Mouse (Mus musculus) heart, embryonic 14.5 days (tissue): ENCODE measurements at regions not wholly inside any gene's neighbourhood (a gene's known extent, or its start where the extent isn't known, plus 50 kb on each side); places are given as distances from the start of the nearest gene placed in this dataset.
A peak's percentile ranks its signal among the peaks of the same experiment; 100 is the strongest.

ENCODE experiments used
- ATAC-seq: fragments of 200-750 bp; cut with Nextera tagmentation; 2 replicates; pipeline ENCODE4 v1.8.0; 2017; ENCODE audit warnings: low read depth, moderate TSS enrichment; ENCODE audit not compliant: insufficient number of reproducible peaks, insufficient read depth, low FRiP score
- H3K27ac ChIP-seq, 2 experiments: fragments of 200-500 bp in 1 of 2; fragments of 300-500 bp in 1 of 2; sonication (generic) in 1 of 2; replicated peaks in 1 of 2; 2 replicates each; pipeline ENCODE4 v1.5.1; 2012 to 2014; ENCODE audit warnings: low read depth in 2 of 2, low read length in 2 of 2, control low read depth in 1 of 2, mild to moderate bottlenecking in 1 of 2, mixed read lengths in 1 of 2; ENCODE audit not compliant: control insufficient read depth in 1 of 2, insufficient read depth in 1 of 2
- H3K27me3 ChIP-seq: fragments of 300-500 bp; sonication (generic); 2 replicates; pipeline ENCODE4 v1.6.1; 2014; ENCODE audit warnings: mild to moderate bottlenecking, low read length, control low read depth; ENCODE audit not compliant: control insufficient read depth, insufficient read depth
- H3K36me3 ChIP-seq: fragments of 300-500 bp; sonication (generic); 2 replicates; pipeline ENCODE4 v1.6.1; 2014; ENCODE audit warnings: mild to moderate bottlenecking, control low read depth, low read length, mixed read lengths; ENCODE audit not compliant: control insufficient read depth, insufficient read depth
- H3K4me1 ChIP-seq, 2 experiments: fragments of 200-500 bp in 1 of 2; fragments of 300-500 bp in 1 of 2; sonication (generic) in 1 of 2; 2 replicates each; pipeline ENCODE4 v1.6.1; 2012 to 2014; ENCODE audit warnings: low read length in 2 of 2, control low read depth in 1 of 2, mixed read lengths in 1 of 2; ENCODE audit not compliant: control insufficient read depth in 2 of 2, insufficient read depth in 2 of 2
- H3K4me2 ChIP-seq: fragments of 300-500 bp; sonication (generic); 2 replicates; pipeline ENCODE4 v1.6.1; 2014; ENCODE audit warnings: mild to moderate bottlenecking, low read length
- H3K4me3 ChIP-seq, 2 experiments: fragments of 200-500 bp in 1 of 2; fragments of 300-500 bp in 1 of 2; sonication (generic) in 1 of 2; 2 replicates each; pipeline ENCODE4 v1.5.1; 2012 to 2014; ENCODE audit warnings: low read length in 2 of 2, mild to moderate bottlenecking in 2 of 2, control low read depth in 1 of 2, low read depth in 1 of 2, moderate library complexity in 1 of 2; ENCODE audit not compliant: control insufficient read depth in 1 of 2, insufficient read depth in 1 of 2
- H3K9ac ChIP-seq: fragments of 300-500 bp; sonication (generic); 2 replicates; pipeline ENCODE4 v1.6.1; 2014; ENCODE audit warnings: mild to moderate bottlenecking, low read length
- H3K9me3 ChIP-seq: fragments of 300-500 bp; sonication (generic); 2 replicates; pipeline ENCODE4 v1.6.1; 2016; ENCODE audit warnings: low read length, control low read depth; ENCODE audit not compliant: control insufficient read depth
- WGBS: fragments of 180-500 bp; shearing (Covaris S2); extraction: QIAGEN DNeasy Blood & Tissue Kit; methylation state at CpG from one replicate; pipeline ENCODE4 v1.1.7; 2014; 5-methylcytosine and 5-hydroxymethylcytosine counted together

DNA sequence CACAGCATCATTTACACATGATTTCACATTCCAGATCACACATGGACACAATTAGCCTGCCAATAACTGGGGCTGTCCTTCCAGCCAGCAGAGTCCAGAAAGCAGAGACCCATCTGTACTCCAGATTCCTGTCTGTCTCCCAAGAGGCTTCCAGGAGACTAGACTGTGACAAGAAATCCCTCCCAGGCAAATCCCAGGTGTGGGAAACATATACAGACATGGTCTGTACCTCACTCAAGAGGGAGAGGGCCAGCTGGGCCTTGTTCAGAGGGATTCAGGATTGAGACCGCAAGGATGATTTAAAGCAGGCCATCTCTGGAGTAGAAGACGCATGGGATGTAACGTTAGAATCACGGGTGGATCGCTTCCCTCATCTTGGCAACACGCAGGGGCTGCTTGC, 182.7 kb upstream of the Prr30 start:
- no peak for ATAC-seq
- H3K4me3 ChIP-seq: no peak overlapping the region
- H3K4me1 ChIP-seq: peaks cover 0 to 2% of the 10 kb centered on the region in 2 experiments; a peak in 1 of 4 replicates
- H3K9me3 ChIP-seq: no peaks in the 10 kb centered on the region
- no peak overlapping the region for H3K4me2 ChIP-seq
- H3K27me3 ChIP-seq: no peaks in the 10 kb centered on the region
- WGBS: 77% methylated on average over 6 of the region's 6 CpGs
- H3K9ac ChIP-seq: no peak overlapping the region
- H3K36me3 ChIP-seq: no peaks in the 10 kb centered on the region
- no peak overlapping the region for H3K27ac ChIP-seq

DNA sequence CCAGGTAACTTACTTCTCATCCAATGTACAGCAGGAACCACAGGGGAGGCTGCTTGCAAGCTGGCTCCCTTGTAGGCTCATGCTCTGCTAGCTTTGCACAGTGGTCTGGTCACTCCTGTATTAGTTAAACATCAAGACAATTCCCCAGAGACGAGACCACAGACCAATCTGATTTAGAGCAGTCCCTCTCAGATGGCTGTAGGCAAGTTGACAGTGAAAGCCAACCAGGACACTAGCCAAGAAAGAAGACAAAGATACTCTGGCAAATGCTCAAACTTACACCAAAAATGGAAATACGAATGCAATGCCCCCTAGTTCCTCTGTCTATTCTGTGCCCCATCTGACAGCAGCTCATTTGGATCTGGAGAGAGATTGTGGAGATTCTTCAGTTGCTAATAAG, 181.8 kb upstream of the Prr30 start:
- no peak overlapping the region for H3K4me2 ChIP-seq
- peaks cover 0 to 2% of the 10 kb centered on the region in 2 experiments; a peak in 1 of 4 replicates for H3K4me1 ChIP-seq
- no peak for ATAC-seq
- no peak overlapping the region for H3K27ac ChIP-seq
- no peak overlapping the region for H3K9ac ChIP-seq
- no peaks in the 10 kb centered on the region for H3K36me3 ChIP-seq
- H3K27me3 ChIP-seq: no peaks in the 10 kb centered on the region
- H3K9me3 ChIP-seq: no peaks in the 10 kb centered on the region
- WGBS: 61% methylated on average over 2 of the region's 2 CpGs
- no peak overlapping the region for H3K4me3 ChIP-seq

DNA sequence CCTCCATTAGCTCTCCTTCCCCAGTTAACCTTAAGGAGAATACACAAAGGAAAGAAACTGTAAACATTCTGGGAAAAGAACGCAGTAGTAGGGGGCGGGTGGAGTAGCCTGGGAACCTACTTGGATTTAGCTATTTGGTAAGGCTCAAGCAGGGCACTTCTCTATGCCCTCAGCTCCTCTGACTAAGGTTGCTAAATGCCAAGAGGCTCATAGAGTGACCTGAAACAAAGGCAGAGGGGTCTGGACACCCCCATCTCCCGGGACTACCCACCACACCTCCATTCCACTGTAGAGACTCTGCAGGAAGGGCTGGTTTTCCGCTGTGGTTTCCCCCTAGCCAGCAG, 179.5 kb upstream of the Prr30 start:
- H3K9me3 ChIP-seq: no peaks in the 10 kb centered on the region
- no peak overlapping the region; the same call in 1 of the 2 replicates for H3K4me2 ChIP-seq
- H3K27me3 ChIP-seq: no peaks in the 10 kb centered on the region
- 45% methylated on average over 4 of the region's 4 CpGs for WGBS
- no peaks in the 10 kb centered on the region for H3K36me3 ChIP-seq
- no peak overlapping the region for H3K4me3 ChIP-seq
- no peak overlapping the region for H3K27ac ChIP-seq
- ATAC-seq: no peak
- peaks cover 9 to 17% of the 10 kb centered on the region in 2 experiments for H3K4me1 ChIP-seq
- no peak overlapping the region for H3K9ac ChIP-seq

DNA sequence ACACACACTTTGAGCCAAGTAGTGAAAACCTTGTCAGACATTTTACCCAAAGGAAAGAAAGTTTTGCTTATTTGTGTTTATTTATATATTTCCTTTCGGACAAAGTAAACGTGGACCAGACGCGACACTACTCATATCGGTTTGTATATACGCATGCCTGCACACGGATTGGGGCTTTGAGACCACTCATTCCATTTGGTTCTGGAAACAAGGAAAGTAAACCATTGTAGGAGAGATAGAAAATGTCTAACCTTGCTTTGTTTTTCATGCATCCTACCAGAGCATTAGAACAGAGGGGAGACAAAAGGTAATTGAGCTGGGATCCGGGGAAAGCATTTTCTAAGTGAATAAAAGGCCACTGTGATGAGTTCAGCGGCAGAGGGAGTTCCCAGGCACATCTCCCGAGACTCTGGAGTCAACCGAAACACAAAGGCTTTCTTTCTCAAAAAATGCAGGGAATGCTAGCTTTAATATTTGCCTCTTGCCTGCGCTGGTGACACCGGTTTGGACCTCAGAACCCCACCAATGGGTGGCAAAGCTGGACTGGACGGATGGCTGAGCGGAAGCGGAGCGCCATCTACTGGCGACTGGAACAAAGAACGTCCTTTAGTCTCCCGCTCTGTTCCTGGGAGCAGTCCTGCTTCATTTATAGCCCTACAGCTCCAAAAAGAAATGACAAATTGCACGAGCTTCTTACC, 179.0 kb upstream of the Prr30 start:
- Histone ChIP-seq H3K4me3 (peak overlapping the region in 1 of 2 experiments; percentile 28; a peak in 2 of 4 replicates), H3K9ac (no peak overlapping the region), H3K27me3 (no peaks in the 10 kb centered on the region), H3K4me1 (peaks cover 9 to 21% of the 10 kb centered on the region in 2 experiments), H3K36me3 (no peaks in the 10 kb centered on the region), H3K4me2 (peak overlapping the region; percentile 45), H3K27ac (no peak overlapping the region), H3K9me3 (no peaks in the 10 kb centered on the region)
- WGBS: 32% methylated on average over 21 of the region's 21 CpGs
- ATAC-seq: no peak

DNA sequence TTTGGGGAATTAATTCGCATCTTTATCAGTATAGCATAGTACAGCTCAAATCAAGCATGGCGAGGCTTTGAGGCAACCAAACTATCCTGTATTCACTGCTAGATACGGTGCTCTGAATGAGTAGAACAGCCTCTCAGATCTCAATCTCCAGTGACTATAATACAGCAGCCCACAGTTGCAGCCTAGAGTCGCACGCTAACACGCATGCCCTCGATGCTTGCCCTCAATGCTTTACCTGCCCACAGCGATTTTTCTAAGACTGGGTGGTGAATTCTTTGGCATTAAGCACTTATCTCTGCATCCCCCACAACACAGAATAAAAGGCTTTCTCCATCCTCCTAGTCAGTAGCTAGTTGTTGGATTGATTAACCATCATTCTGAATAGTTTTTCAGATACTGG, 178.4 kb upstream of the Prr30 start:
- ATAC-seq: no peak
- Histone ChIP-seq H3K4me2 (no peak overlapping the region), H3K4me3 (no peak overlapping the region), H3K36me3 (no peaks in the 10 kb centered on the region), H3K27me3 (no peaks in the 10 kb centered on the region), H3K9me3 (no peaks in the 10 kb centered on the region), H3K4me1 (peaks cover 12 to 23% of the 10 kb centered on the region in 2 experiments), H3K9ac (no peak overlapping the region), H3K27ac (no peak overlapping the region)
- WGBS: 87% methylated on average over 8 of the region's 8 CpGs

DNA sequence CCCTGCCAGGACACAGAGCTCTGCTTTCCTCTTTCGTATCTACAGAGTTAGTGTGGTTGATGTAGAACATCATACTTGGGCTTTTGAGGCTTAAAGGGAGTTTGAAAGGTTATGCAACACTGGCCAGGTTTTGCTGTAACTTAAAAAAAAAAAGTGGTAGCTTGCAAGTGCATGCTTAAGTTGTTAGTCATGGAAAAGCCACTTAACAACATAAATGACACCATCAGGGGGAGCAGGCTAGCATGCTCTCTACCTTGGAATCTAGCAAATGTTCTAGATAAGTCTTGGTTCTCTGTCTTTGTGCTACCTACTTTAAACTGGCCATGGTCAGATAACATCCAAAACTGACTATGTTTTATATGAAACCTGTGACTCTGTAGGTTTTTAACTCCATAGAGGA, 176.6 kb upstream of the Prr30 start:
- Histone ChIP-seq H3K9ac (no peak overlapping the region), H3K4me2 (no peak overlapping the region), H3K27me3 (no peaks in the 10 kb centered on the region), H3K36me3 (no peaks in the 10 kb centered on the region), H3K27ac (no peak overlapping the region), H3K4me3 (no peak overlapping the region), H3K9me3 (0 out of 2 replicates have a peak, but pooled peaks cover 1% of the 10 kb centered on the region), H3K4me1 (peaks cover 12 to 23% of the 10 kb centered on the region in 2 experiments)
- 88% methylated on average over 1 of the region's 1 CpGs for WGBS
- ATAC-seq: no peak

DNA sequence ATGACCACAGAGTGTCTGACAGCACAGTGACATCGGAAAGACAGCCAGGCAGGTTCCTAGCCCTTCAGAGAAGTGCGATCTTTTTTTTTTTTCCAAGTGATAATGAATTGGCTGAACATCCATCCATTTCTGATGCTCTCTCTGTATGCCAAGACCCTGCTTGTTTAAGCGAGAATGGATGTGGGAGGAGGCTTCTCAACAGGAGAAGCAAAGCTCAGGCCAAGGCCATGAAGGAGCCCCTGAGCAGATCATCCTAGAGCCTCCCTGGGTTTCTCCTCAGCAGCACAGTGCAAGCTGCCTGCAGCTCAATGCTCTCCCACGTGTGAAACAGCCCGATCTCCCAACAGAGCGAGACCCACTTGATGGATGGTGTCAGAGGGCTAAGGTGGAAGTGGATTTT, 175.7 kb upstream of the Prr30 start:
- 34% methylated on average over 6 of the region's 6 CpGs for WGBS
- ATAC-seq: no peak
- 0 out of 2 replicates have a peak, but pooled peaks cover 2% of the 10 kb centered on the region for H3K9me3 ChIP-seq
- no peaks in the 10 kb centered on the region for H3K27me3 ChIP-seq
- H3K4me3 ChIP-seq: no peak overlapping the region
- H3K4me2 ChIP-seq: no peak overlapping the region
- no peaks in the 10 kb centered on the region for H3K36me3 ChIP-seq
- H3K4me1 ChIP-seq: peaks cover 12 to 23% of the 10 kb centered on the region in 2 experiments
- no peak overlapping the region for H3K9ac ChIP-seq
- H3K27ac ChIP-seq: no peak overlapping the region

DNA sequence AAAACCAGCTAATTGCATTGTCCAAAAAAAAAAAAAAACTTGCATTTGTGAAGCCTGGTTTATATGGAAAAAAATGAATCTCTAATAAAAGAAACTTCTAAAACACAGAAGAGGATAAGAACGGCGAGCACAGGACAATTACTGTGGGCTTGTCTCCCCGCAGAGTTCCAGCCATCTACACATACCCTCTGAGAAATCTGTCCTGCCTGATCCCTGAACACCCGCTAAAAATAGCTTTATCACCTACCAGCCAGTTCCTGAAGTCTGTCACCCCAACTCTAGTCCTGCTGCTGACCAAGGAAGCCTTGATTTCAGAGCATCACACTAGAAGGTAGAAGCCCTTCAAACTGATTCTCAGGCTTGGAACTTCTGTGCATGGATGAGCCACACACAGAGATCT, 173.7 kb upstream of the Prr30 start:
- ATAC-seq: no peak; the same call in 1 of the 2 replicates

More for the DNA sequence above, 173.7 kb upstream of the Prr30 start:
- Histone ChIP-seq H3K9me3 (0 out of 2 replicates have a peak, but pooled peaks cover 2% of the 10 kb centered on the region), H3K4me3 (no peak overlapping the region), H3K27ac (peak overlapping the region; percentile 25 to 59; a peak in 2 of 4 replicates), H3K9ac (no peak overlapping the region), H3K4me2 (no peak overlapping the region), H3K4me1 (peaks cover 10 to 23% of the 10 kb centered on the region in 2 experiments), H3K27me3 (no peaks in the 10 kb centered on the region), H3K36me3 (no peaks in the 10 kb centered on the region)
- WGBS: 28% methylated on average over 4 of the region's 4 CpGs
